Mouse (Mus musculus) stomach, embryonic 15.5 days (tissue): ENCODE measurements around the gene Smc3. TPM values are rescaled to one million over a fixed set of nuclear protein-coding genes. Genes with fewer than 3 reads are reported as not detected.
A peak's percentile ranks its signal among the peaks of the same experiment; 100 is the strongest.
"Not testable (repeated sequence)": the region's sequence is repeated elsewhere in the genome, so short reads cannot be mapped to it uniquely, and the experiment has no call there.

Source experiments
- ATAC-seq: fragments of 200-750 bp; cut with Nextera tagmentation; 2 replicates; pipeline ENCODE4 v1.8.0; 2017; ENCODE audit warnings: low read depth, moderate number of reproducible peaks, moderate TSS enrichment; ENCODE audit not compliant: insufficient read depth, low FRiP score
- H3K27ac ChIP-seq: fragments of 300-500 bp; sonication (generic); 2 replicates; pipeline ENCODE4 v1.5.1; 2015; ENCODE audit warnings: mild to moderate bottlenecking, inconsistent platforms
- H3K27me3 ChIP-seq: fragments of 300-500 bp; sonication (generic); replicated peaks from 2 replicates; pipeline ENCODE4 v1.6.1; 2015; ENCODE audit warnings: inconsistent platforms
- H3K36me3 ChIP-seq: fragments of 300-500 bp; sonication (generic); 2 replicates; pipeline ENCODE4 v1.6.1; 2015; ENCODE audit warnings: inconsistent platforms
- H3K4me1 ChIP-seq: fragments of 300-500 bp; sonication (generic); 2 replicates; pipeline ENCODE4 v1.6.1; 2015; ENCODE audit warnings: inconsistent platforms
- H3K4me2 ChIP-seq: fragments of 300-500 bp; sonication (generic); 2 replicates; pipeline ENCODE4 v1.6.1; 2015; ENCODE audit warnings: mild to moderate bottlenecking, inconsistent platforms
- H3K4me3 ChIP-seq: fragments of 300-500 bp; sonication (generic); replicated peaks from 2 replicates; pipeline ENCODE4 v1.5.1; 2015; ENCODE audit warnings: inconsistent platforms
- H3K9ac ChIP-seq: fragments of 300-500 bp; sonication (generic); 2 replicates; pipeline ENCODE4 v1.6.1; 2015; ENCODE audit warnings: inconsistent platforms
- H3K9me3 ChIP-seq: fragments of 300-500 bp; sonication (generic); 2 replicates; pipeline ENCODE4 v1.6.1; 2016; ENCODE audit warnings: inconsistent platforms
- WGBS: fragments of 180-500 bp; shearing (Covaris S2); methylation state at CpG from one replicate; pipeline ENCODE4 v1.1.7; 2015; 5-methylcytosine and 5-hydroxymethylcytosine counted together
- polyA plus RNA-seq: library from polyadenylated mRNA; unstranded; fragments of >200 nt; fragmentation: Nextera tagmentation; extraction: Ambion mirVana; gene quantifications from 2 replicates; pipeline ENCODE4 v1.2.1, GENCODE M21; 2015

The Smc3 gene
- polyA plus RNA-seq, 1 experiment from 2014 or later = 65.5 TPM

GRCm38 (mm10) chr19:53578597-53579252, 21.5 kb upstream of the Smc3 start:
- no peaks in the 10 kb centered on the region for H3K27me3 ChIP-seq
- no peak overlapping the region for H3K4me3 ChIP-seq
- ATAC-seq = no peak
- no peaks in the 10 kb centered on the region for H3K4me1 ChIP-seq
- no peak overlapping the region for H3K27ac ChIP-seq
- no peak overlapping the region for H3K9ac ChIP-seq
- no peaks in the 10 kb centered on the region for H3K36me3 ChIP-seq
- H3K4me2 ChIP-seq = no peak overlapping the region
- no peaks in the 10 kb centered on the region for H3K9me3 ChIP-seq
- 10% methylated on average over 8 of the region's 8 CpGs for WGBS

GRCm38 (mm10) chr19:53580271-53580670, 19.9 kb upstream of the Smc3 start:
- not testable (repeated sequence) for H3K4me2 ChIP-seq, H3K27ac ChIP-seq, H3K4me1 ChIP-seq, H3K36me3 ChIP-seq, H3K9ac ChIP-seq, H3K4me3 ChIP-seq, H3K27me3 ChIP-seq, H3K9me3 ChIP-seq, ATAC-seq
- WGBS = 90% methylated on average over 8 of the region's 8 CpGs

DNA sequence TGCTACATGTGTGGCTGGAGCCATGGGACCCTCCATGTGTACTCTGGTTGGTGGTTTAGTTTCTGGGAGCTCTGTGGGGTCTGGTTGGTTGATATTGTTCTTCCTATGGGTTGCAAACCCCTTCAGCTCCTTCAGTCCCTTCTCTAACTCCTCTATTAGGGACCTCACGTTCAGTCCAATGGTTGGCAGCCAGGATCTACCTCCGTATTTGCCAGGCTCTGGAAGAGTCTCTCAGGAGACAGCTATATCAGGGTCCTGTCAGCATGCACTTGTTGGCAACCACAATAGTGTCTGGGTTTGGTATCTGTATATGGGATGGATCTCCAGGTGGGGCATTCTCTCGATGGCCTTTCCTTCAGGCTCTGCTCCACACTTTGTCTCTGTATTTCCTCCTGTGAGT, 12.5 kb upstream of the Smc3 start:
- H3K4me1 ChIP-seq, H3K9ac ChIP-seq, H3K27me3 ChIP-seq, ATAC-seq, H3K4me2 ChIP-seq, H3K4me3 ChIP-seq, H3K27ac ChIP-seq, H3K36me3 ChIP-seq, H3K9me3 ChIP-seq: not testable (repeated sequence)
- WGBS = 91% methylated on average over 3 of the region's 3 CpGs

DNA sequence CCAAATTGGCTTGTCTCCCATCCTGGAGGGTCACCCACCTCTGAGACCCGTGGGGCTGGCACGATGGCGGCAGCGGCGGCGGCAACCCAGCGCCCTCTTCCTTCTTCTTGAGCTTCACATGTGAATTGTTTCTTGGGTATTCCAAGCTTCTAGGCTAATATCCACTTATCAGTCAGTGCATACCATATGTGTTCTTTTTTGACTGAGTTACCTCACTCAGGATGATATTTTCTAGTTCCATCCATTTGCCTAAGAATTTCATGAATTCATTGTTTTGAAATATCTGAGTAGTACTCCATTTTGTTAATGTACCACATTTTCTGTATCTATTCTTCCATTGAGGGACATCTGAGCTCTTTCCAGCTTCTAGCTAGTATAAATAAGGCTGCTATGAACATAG, 11.2 kb upstream of the Smc3 start, which contains the start of gene Nutf2-ps1:
Gene Nutf2-ps1 (minus strand): TSS at position 101 of the 400 bp plus-strand sequence.
- H3K27me3 ChIP-seq, H3K27ac ChIP-seq, ATAC-seq, H3K9ac ChIP-seq, H3K9me3 ChIP-seq, H3K4me1 ChIP-seq, H3K36me3 ChIP-seq, H3K4me2 ChIP-seq, H3K4me3 ChIP-seq: not testable (repeated sequence)
- 96% methylated on average over 7 of the region's 7 CpGs for WGBS

DNA sequence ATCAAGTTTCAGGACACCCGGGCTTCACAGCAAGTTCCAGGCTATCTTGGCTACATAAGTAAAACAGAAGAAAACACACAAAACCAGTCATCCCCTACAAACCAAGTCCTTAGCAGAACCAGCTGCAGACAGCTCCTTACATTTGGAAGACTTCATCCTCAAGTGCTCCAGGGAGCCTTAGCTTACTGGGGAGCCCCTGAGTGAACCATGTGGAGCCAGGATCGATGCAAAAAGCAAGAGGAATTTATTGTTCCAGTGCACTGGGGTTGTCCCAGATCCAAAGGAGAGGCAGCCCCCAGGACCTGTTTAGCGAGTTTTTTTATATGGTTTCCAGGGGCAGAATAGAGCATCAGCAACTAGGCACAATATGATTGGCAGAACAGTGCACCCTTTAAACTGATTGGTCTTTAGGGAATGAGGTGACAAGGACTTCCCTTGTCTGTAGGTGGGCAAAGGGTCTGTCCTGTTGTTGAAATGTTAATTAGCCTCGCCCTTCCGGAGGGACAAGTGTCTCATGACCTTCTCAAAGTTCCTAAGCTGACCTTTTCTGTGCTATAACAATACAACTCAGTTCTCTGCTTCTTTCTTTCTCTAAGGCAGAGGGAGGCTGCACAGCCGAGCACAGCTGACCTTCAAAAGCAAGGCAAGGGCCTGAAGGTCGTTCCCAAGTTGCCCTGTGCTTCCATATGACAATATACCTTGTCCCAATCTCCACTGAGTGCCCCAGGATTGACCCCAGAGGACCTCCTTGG, 3.3 kb upstream of the Smc3 start:
- no peak for ATAC-seq
- Histone ChIP-seq H3K9me3 (no peaks in the 10 kb centered on the region), H3K27ac (no peak overlapping the region), H3K27me3 (no peaks in the 10 kb centered on the region), H3K4me1 (0 out of 2 replicates have a peak, but pooled peaks cover 3% of the 10 kb centered on the region), H3K4me3 (no peak overlapping the region), H3K9ac (no peak overlapping the region), H3K4me2 (no peak overlapping the region), H3K36me3 (no peaks in the 10 kb centered on the region)
- WGBS = 71% methylated on average over 7 of the region's 7 CpGs

DNA sequence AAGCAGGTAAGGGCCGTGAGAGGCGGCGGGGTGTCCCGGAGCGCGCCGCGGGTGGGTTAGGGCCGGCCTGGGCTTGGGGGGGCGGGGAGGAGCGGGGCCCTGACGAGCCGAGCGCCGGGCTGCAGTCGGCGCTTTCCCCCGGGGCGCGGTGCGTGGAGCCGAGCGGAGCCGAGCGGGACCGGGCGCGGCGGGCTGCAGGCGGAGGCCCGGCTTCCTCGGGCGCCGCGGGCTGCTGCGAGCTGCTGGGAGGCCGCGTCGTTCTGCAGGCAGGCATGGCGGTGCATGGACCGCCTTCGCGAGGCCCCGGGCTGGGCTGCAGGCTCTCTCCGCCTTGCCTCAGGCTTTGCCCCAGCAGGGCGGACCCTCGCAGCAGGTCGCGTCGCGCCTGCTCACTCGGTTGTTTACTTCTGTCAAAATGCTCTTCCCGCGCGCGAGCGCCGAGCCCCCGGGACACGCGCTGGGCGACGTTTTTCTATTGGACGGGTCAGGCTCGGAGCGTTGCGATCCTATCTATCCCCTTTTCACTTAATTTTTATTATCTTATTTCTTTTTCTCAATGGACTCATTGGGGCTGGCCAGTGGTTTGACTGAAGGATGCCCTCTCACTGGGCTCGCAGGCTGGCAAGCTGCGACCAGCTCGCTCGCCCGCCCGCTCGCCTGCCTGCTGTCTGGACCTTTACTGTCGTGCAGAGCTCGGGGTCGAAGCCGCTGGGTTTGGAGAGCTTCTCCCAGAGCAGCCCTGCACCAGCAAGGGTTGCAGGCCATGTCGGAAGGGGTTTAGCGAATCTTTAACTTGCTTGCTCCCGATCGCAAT, 558 bp downstream of the Smc3 start:
- Histone ChIP-seq H3K9me3 (no peaks in the 10 kb centered on the region), H3K9ac (peak overlapping the region; percentile 81), H3K27ac (peak overlapping the region; percentile 95), H3K4me2 (peak overlapping the region; percentile 86), H3K4me3 (peak overlapping the region; percentile 93), H3K27me3 (no peaks in the 10 kb centered on the region), H3K4me1 (peaks cover 9% of the 10 kb centered on the region; the same call in 1 of the 2 replicates), H3K36me3 (0 out of 2 replicates have a peak, but pooled peaks cover 3% of the 10 kb centered on the region)
- WGBS = under 1% methylated on average over 63 of the region's 82 CpGs
- ATAC-seq = peak; percentile 69

DNA sequence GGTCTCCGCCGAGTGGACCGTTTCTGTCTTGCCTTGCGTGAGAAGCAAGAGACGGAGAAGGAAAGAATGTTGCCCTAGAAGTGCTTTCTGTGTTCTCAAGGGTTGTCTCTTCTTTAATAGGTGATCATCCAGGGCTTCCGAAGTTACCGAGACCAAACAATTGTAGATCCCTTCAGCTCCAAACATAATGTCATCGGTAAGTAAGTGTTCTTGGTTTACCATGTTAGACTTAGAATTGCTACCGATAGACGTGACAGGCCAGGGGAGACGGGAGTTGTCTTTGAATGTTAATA, 1.1 kb downstream of the Smc3 start:
- Histone ChIP-seq H3K4me3 (peak overlapping the region; percentile 93), H3K4me1 (peaks cover 9% of the 10 kb centered on the region; the same call in 1 of the 2 replicates), H3K27me3 (no peaks in the 10 kb centered on the region), H3K4me2 (peak overlapping the region; percentile 86), H3K9ac (peak overlapping the region; percentile 81), H3K27ac (0 out of 2 replicates have a peak overlapping the region, but pooled peaks have one; percentile 95), H3K36me3 (peaks cover 5% of the 10 kb centered on the region; the same call in 1 of the 2 replicates), H3K9me3 (no peaks in the 10 kb centered on the region)
- 9% methylated on average over 11 of the region's 11 CpGs for WGBS
- no peak for ATAC-seq

DNA sequence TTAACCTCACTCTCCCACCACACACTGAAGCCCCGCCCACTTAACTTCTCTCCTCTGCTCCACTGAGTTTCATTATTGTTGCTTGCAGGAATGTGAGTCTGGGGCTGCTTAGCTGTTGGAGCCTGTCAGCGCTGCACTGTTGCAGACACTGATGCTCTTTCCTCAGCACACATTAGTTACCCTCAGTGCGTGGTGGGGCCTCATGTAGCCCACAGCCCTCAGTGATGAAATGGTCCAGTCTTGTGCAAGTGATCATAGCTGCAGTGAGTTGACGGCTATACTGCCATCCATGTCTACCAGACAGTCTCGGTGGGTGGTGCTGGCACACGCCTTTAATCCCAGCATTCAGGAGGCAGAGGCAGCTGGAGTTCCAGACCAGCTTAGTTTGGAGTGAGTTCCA, 8.7 kb downstream of the Smc3 start:
- no peak overlapping the region for H3K4me2 ChIP-seq

GRCm38 (mm10) chr19:53621681-53622080, 21.5 kb downstream of the Smc3 start:
- no peak overlapping the region for H3K9ac ChIP-seq
- H3K27ac ChIP-seq = no peak overlapping the region
- H3K36me3 ChIP-seq = peaks cover 37% of the 10 kb centered on the region
- H3K4me3 ChIP-seq = no peak overlapping the region
- no peaks in the 10 kb centered on the region for H3K4me1 ChIP-seq
- no peaks in the 10 kb centered on the region for H3K27me3 ChIP-seq
- no peaks in the 10 kb centered on the region for H3K9me3 ChIP-seq
- no peak overlapping the region for H3K4me2 ChIP-seq
- WGBS = 91% methylated on average over 13 of the region's 13 CpGs
- no peak for ATAC-seq

More for the DNA sequence above, 8.7 kb downstream of the Smc3 start:
- no peak overlapping the region for H3K4me3 ChIP-seq
- no peak for ATAC-seq
- no peak overlapping the region for H3K27ac ChIP-seq
- peaks cover 3% of the 10 kb centered on the region; the same call in 1 of the 2 replicates for H3K4me1 ChIP-seq
- H3K27me3 ChIP-seq = no peaks in the 10 kb centered on the region
- H3K36me3 ChIP-seq = peaks cover 10% of the 10 kb centered on the region; the same call in 1 of the 2 replicates
- no peak overlapping the region for H3K9ac ChIP-seq
- no peaks in the 10 kb centered on the region for H3K9me3 ChIP-seq
- WGBS = 82% methylated on average over 6 of the region's 6 CpGs

- WGBS = 94% methylated on average over 2 of the region's 2 CpGs
- Histone ChIP-seq H3K9me3 (no peaks in the 10 kb centered on the region), H3K4me2 (no peak overlapping the region), H3K27ac (no peak overlapping the region), H3K27me3 (no peaks in the 10 kb centered on the region), H3K4me3 (no peak overlapping the region), H3K9ac (no peak overlapping the region), H3K36me3 (peaks cover 48% of the 10 kb centered on the region), H3K4me1 (no peaks in the 10 kb centered on the region)
- no peak for ATAC-seq
Measured at GRCm38 (mm10) chr19:53638041-53638440, 37.8 kb downstream of the Smc3 start.

DNA sequence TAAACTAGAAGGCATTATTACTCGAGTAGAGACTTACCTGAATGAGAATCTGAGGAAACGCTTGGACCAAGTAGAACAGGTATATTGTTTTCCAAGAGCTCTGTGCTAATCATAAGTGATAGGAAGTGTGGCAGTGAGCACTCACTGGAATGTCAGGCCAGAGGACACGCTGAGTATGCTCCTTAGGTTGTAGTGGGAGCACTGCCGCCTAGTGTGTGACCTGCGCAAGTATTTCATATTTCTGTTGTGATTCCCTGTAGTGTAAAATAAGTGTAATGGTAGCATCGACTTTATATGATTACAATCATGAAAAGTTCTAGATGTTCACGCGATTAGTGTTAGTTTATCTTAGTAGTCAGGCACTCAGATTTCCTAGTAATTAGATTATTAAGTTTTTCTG, 38.5 kb downstream of the Smc3 start:
- ATAC-seq = no peak
- 90% methylated on average over 8 of the region's 8 CpGs for WGBS
- Histone ChIP-seq H3K9ac (no peak overlapping the region), H3K4me1 (no peaks in the 10 kb centered on the region), H3K36me3 (peaks cover 51% of the 10 kb centered on the region), H3K9me3 (no peaks in the 10 kb centered on the region), H3K4me2 (no peak overlapping the region), H3K27ac (no peak overlapping the region), H3K27me3 (no peaks in the 10 kb centered on the region), H3K4me3 (no peak overlapping the region)
